Mouse (Mus musculus): Measurements from ENCODE around the gene Ccdc186.

GRCm38 (mm10) chr19:56745528-56745927 is 76.5 kb downstream of the Ccdc186 start:
- no peak for TF ChIP-seq POLR2A (IDR thresholded peaks at IDR 0.05; ENCODE audit: low read depth, low read length)
- TF ChIP-seq CTCF (IDR thresholded peaks at IDR 0.05; ENCODE audit: extremely low read depth, insufficient read depth, insufficient read length, insufficient replicate concordance), result no peak

Data from spleen, adult 2 months (tissue).